Mouse (Mus musculus): ENCODE data around the gene Dnajc4. TPM values are rescaled to one million over a fixed set of nuclear protein-coding genes. Genes with fewer than 3 reads are reported as not detected.
A peak's percentile ranks its signal among the peaks of the same experiment; 100 is the strongest.

Dnajc4 gene
- polyA plus RNA-seq, 1 experiment from 2014 or later, result 18.6 TPM

GRCm38 (mm10) chr19:6940396-6941351 is 51.7 kb downstream of the Dnajc4 start:
- 21% methylated on average over 29 of the region's 29 CpGs for WGBS
- peaks cover 6% of the 10 kb centered on the region for H3K27me3 ChIP-seq (ENCODE audit: insufficient read depth, low read length)

GRCm38 (mm10) chr19:6939106-6940002 is 53.0 kb downstream of the Dnajc4 start:
- TF ChIP-seq CTCF (IDR thresholded peaks at IDR 0.05; ENCODE audit: low read depth), result no peak
- Histone ChIP-seq H3K4me2 (no peak overlapping the region), H3K27ac (ENCODE audit: low read depth) (no peak overlapping the region), H3K36me3 (ENCODE audit: insufficient read depth) (no peaks in the 10 kb centered on the region), H3K4me1 (ENCODE audit: insufficient read depth) (peaks cover 9% of the 10 kb centered on the region), H3K4me3 (ENCODE audit: low read depth, low read length) (no peak overlapping the region), H3K9me3 (ENCODE audit: low read depth, low read length) (no peaks in the 10 kb centered on the region), H3K27me3 (ENCODE audit: insufficient read depth, low read length) (peaks cover 19% of the 10 kb centered on the region), H3K9ac (no peak overlapping the region)
- WGBS, result 84% methylated on average over 20 of the region's 20 CpGs
- ATAC-seq (ENCODE audit: insufficient read depth) (no peak), DNase-seq (no peak)

More at GRCm38 (mm10) chr19:6940396-6941351, 51.7 kb downstream of the Dnajc4 start:
- Histone ChIP-seq H3K9me3 (ENCODE audit: low read depth, low read length) (no peaks in the 10 kb centered on the region), H3K4me3 (ENCODE audit: low read depth, low read length) (peak overlapping the region; percentile 80), H3K4me1 (ENCODE audit: insufficient read depth) (peaks cover 9% of the 10 kb centered on the region), H3K4me2 (peak overlapping the region; percentile 98), H3K27ac (ENCODE audit: low read depth) (no peak overlapping the region), H3K9ac (peak overlapping the region; percentile 72), H3K36me3 (ENCODE audit: insufficient read depth) (0 out of 2 replicates have a peak, but pooled peaks cover 4% of the 10 kb centered on the region)
- no peak for TF ChIP-seq CTCF (IDR thresholded peaks at IDR 0.05; ENCODE audit: low read depth)
- DNase-seq (peak; percentile 40), ATAC-seq (ENCODE audit: insufficient read depth) (peak; percentile 4; the same call in 1 of the 2 replicates)

Other genes starting within 250 kb of the Dnajc4 start
- 28.6 and 29.8 TPM in 2 replicates for gene Rps6ka4, start 151.9 kb downstream of the Dnajc4 start, polyA plus RNA-seq (2014; fragmentation: Nextera tagmentation; extraction: Ambion mirVana)
- gene Ccdc88b, start 134.4 kb downstream of the Dnajc4 start, polyA plus RNA-seq (2014; fragmentation: Nextera tagmentation; extraction: Ambion mirVana), result 1.0 and 1.5 TPM in 2 replicates
- gene Trmt112, start 82.9 kb downstream of the Dnajc4 start, polyA plus RNA-seq (2014; fragmentation: Nextera tagmentation; extraction: Ambion mirVana), result 151 and 155 TPM in 2 replicates
- gene Prdx5, start 82.5 kb downstream of the Dnajc4 start, polyA plus RNA-seq (2014; fragmentation: Nextera tagmentation; extraction: Ambion mirVana), result 151 and 153 TPM in 2 replicates
- 3.1 and 4.2 TPM in 2 replicates for gene Esrra, start 70.8 kb downstream of the Dnajc4 start, polyA plus RNA-seq (2014; fragmentation: Nextera tagmentation; extraction: Ambion mirVana)
- gene Catsperz, start 67.2 kb downstream of the Dnajc4 start, polyA plus RNA-seq (2014; fragmentation: Nextera tagmentation; extraction: Ambion mirVana), result 2.2 and 2.3 TPM in 2 replicates
- 0.17 and 0.38 TPM in 2 replicates for gene Kcnk4, start 58.1 kb downstream of the Dnajc4 start, polyA plus RNA-seq (2014; fragmentation: Nextera tagmentation; extraction: Ambion mirVana)
- gene Bad, start 50.7 kb downstream of the Dnajc4 start, polyA plus RNA-seq (2014; fragmentation: Nextera tagmentation; extraction: Ambion mirVana), result 61.0 and 65.0 TPM in 2 replicates
- 21.8 and 23.5 TPM in 2 replicates for gene Gpr137, start 50.1 kb downstream of the Dnajc4 start, polyA plus RNA-seq (2014; fragmentation: Nextera tagmentation; extraction: Ambion mirVana)
- 218 and 224 TPM in 2 replicates for gene Ppp1r14b, start 17.6 kb downstream of the Dnajc4 start, polyA plus RNA-seq (2014; fragmentation: Nextera tagmentation; extraction: Ambion mirVana)
- 53.3 and 55.9 TPM in 2 replicates for gene Plcb3, start 16.1 kb downstream of the Dnajc4 start, polyA plus RNA-seq (2014; fragmentation: Nextera tagmentation; extraction: Ambion mirVana)
- 84.4 and 84.8 TPM in 2 replicates for gene Fkbp2, start 12.1 kb downstream of the Dnajc4 start, polyA plus RNA-seq (2014; fragmentation: Nextera tagmentation; extraction: Ambion mirVana)
- gene Vegfb, start 4.9 kb downstream of the Dnajc4 start, polyA plus RNA-seq (2014; fragmentation: Nextera tagmentation; extraction: Ambion mirVana), result 42.5 and 44.6 TPM in 2 replicates
- 20.4 and 20.7 TPM in 2 replicates for gene Nudt22, start 3.5 kb upstream of the Dnajc4 start, polyA plus RNA-seq (2014; fragmentation: Nextera tagmentation; extraction: Ambion mirVana)
- gene Trpt1, start 3.6 kb upstream of the Dnajc4 start, polyA plus RNA-seq (2014; fragmentation: Nextera tagmentation; extraction: Ambion mirVana), result 9.0 and 10.5 TPM in 2 replicates
- gene Fermt3, start 26.9 kb upstream of the Dnajc4 start, polyA plus RNA-seq (2014; fragmentation: Nextera tagmentation; extraction: Ambion mirVana), result 8.6 and 9.1 TPM in 2 replicates
- gene Stip1, start 47.4 kb upstream of the Dnajc4 start, polyA plus RNA-seq (2014; fragmentation: Nextera tagmentation; extraction: Ambion mirVana), result 250 and 255 TPM in 2 replicates
- gene Macrod1, start 64.2 kb upstream of the Dnajc4 start, polyA plus RNA-seq (2014; fragmentation: Nextera tagmentation; extraction: Ambion mirVana), result 11.0 and 11.4 TPM in 2 replicates
- gene Flrt1, start 113.2 kb upstream of the Dnajc4 start, polyA plus RNA-seq (2014; fragmentation: Nextera tagmentation; extraction: Ambion mirVana), result 1.4 and 2.0 TPM in 2 replicates
- gene Otub1, start 213.7 kb upstream of the Dnajc4 start, polyA plus RNA-seq (2014; fragmentation: Nextera tagmentation; extraction: Ambion mirVana), result 206 and 221 TPM in 2 replicates
- gene Cox8a, start 225.0 kb upstream of the Dnajc4 start, polyA plus RNA-seq (2014; fragmentation: Nextera tagmentation; extraction: Ambion mirVana), result 917 and 922 TPM in 2 replicates
- 64.9 and 65.8 TPM in 2 replicates for gene Naa40, start 248.6 kb upstream of the Dnajc4 start, polyA plus RNA-seq (2014; fragmentation: Nextera tagmentation; extraction: Ambion mirVana)